Mouse (Mus musculus) monocyte, adult 2 months (primary cell): ENCODE data around the gene Rccd1.
"Not testable (repeated sequence)": the region's sequence is repeated elsewhere in the genome, so short reads cannot be mapped to it uniquely, and the experiment has no call there.

Experiments used
- DNase-seq, 2 experiments: peaks; one replicate each; pipeline ENCODE4 v3.0.0; 2022; ENCODE audit warnings: low spot score in 2 of 2, low read depth in 1 of 2

The Rccd1 gene

DNA sequence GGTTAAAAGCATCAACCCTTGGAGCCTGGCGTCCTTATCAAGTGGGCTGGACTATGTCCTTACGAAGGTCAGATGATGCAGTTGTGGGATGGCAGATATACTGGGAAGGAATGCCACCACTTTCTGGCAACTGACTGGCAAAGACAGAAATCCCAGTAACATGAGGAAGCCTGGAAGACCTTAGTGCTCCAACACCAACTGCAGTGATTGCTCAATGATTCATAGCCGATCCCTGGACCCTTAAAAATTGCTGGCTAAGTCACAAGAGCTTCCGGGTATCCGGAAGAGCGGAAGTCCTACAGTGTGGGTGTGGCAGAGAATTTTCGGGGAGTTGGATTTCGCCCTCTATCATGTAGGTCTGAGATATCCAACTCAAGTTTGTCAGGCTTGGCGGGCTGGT is 21.9 kb upstream of the Rccd1 start:
- DNase-seq: no peak

DNA sequence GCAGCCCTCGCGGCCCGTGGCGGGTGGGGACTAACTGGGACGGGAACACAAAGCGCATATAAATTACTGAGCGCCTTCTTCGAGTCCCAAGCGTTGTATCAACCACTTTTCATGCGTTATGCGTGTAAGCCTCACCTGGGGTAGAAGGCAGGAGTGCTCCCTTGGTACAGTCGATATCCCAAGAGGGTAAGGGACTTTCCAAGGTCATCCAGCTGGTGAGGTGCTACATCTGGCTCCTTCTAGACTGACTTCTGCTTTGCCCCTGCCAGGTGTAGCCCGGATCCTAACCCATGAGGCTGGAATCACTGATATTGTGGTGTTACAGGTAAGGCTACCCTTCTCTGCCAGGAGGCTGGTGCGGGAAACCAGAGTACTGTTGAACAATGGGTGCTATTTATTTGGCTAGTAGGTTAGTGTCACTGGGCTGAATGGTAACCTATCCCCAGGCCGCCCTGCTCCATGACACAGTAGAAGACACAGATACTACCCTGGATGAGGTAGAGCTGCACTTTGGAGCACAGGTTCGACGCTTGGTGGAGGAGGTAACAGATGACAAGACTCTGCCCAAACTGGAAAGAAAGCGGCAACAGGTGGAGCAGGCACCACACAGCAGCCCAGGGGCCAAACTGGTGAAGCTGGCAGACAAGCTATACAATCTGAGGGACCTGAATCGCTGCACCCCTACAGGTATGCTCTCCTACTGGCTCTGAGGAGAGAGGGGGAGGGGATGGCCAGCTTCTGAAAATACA is 19.2 kb upstream of the Rccd1 start:
- no peak for DNase-seq

- peak; percentile 75 to 90 for DNase-seq
Observed at GRCm38 (mm10) chr7:80342858-80343257, 18.6 kb upstream of the Rccd1 start, which contains the start of gene Hddc3. Gene Hddc3, plus strand, starts transcription at chr7:80343104.

DNA sequence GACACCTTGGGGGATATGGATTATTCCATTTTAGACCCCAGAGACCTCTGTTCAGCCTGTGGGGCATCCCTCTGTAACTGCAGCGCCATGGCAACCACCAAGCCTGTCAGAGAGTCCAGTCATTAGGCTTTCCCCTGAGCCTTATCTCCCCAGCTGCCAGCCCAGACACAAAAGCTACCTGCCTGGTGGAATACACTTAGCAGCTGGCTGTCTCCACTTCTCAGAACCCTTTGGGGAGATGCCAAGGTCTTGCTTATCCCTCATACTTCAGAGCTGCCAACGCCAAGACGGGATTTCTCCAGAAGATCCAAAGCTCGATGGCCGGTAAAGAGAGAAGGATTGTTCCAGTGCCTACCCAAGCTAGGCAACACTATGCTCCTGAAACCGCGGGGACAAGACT is 17.5 kb upstream of the Rccd1 start:
- DNase-seq: no peak

GRCm38 (mm10) chr7:80340793-80341192 is 16.5 kb upstream of the Rccd1 start, which contains the start of gene Unc45a:
Gene Unc45a, minus strand, starts transcription at chr7:80341005.
- peak in 1 of 2 experiments; percentile 54 for DNase-seq

GRCm38 (mm10) chr7:80339793-80340628 is 15.8 kb upstream of the Rccd1 start:
- DNase-seq: peak; percentile 91 to 95

- DNase-seq: no peak
Observed at GRCm38 (mm10) chr7:80339371-80339770, 15.1 kb upstream of the Rccd1 start.

DNA sequence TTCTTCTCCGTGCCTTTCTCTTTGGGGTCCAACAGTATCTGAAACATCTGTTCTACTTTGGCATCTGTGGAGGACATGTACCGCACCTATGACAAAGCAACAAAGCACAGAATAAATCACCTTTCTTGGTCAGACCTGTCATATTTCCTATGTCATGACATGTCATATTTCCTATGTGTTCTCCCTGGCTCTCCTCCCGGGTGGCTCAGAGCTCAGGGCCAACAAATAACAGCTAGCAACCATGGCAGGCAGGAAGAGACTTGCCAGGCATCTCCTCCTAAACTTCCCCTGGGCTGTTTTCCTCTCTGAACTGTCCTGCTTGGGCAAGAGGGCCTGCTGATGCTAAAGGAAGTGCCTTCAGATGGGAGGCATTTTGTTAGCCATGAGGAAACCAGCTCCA is 12.7 kb upstream of the Rccd1 start:
- no peak for DNase-seq

- no peak for DNase-seq
Observed at GRCm38 (mm10) chr7:80334848-80335247, 10.6 kb upstream of the Rccd1 start.

DNA sequence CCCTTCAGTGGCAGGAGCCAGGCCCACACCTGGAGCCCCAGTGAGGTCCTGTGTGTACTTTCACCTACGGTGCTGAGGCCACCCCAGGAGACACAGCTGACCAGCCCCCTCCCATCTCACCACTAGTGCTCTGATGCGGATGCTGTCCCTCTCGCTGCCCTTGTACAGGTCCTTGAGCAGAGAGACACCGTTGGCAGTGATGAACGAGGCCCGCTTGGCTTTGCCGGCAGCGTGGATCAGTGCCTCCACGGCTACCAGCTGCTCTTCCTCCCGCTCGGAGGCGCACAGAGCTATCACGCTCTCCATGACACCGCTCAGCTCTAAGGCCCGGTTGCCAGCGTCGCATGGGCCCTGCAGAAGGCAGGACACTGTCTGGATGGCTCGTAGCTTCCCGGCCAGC is 7.2 kb upstream of the Rccd1 start:
- no peak for DNase-seq

- no peak for DNase-seq
Observed at GRCm38 (mm10) chr7:80330278-80330677, 6.0 kb upstream of the Rccd1 start.

DNA sequence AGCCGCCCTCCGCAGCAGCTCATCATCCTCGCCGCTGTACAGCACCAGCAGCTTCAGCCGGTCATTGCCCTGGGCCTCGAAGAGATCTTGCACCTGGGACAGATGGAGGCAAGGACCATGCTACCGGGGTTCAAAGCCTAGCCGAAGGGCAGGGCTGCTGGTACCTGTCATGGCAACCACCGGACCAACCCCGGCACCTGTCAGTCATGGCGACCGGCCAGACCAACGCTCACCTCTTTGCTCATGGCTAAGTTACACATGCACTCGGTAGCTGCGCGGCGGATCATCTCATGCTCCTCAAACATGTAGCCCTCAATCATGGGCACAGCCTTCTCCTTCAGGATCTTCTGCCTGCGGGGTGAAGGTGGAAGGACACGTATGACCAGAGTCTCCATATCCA is 1.8 kb upstream of the Rccd1 start:
- no peak for DNase-seq

GRCm38 (mm10) chr7:80325292-80325868 is 1.1 kb upstream of the Rccd1 start:
- DNase-seq: no peak

- not testable (repeated sequence) for DNase-seq
Observed at GRCm38 (mm10) chr7:80324816-80325119, 514 bp upstream of the Rccd1 start.

DNA sequence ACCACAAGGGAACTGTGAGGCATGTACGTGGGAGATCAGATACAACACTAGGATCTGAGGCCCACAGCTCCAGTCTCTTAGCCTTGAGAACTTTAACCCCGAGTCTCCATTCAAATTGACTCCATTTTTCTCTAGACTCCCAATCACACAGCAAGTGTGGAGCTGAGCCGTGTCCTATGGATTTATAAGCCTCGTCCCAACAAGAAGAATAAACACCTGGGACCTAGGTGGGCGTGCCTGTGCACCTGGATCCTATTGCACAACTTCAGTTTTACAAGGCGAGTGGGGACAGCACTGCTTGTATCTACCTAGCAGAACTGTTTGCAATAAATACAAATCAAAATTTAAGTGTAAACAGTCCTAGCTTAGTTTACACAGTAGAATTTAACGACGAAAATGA is 918 bp downstream of the Rccd1 start:
- DNase-seq: no peak

DNA sequence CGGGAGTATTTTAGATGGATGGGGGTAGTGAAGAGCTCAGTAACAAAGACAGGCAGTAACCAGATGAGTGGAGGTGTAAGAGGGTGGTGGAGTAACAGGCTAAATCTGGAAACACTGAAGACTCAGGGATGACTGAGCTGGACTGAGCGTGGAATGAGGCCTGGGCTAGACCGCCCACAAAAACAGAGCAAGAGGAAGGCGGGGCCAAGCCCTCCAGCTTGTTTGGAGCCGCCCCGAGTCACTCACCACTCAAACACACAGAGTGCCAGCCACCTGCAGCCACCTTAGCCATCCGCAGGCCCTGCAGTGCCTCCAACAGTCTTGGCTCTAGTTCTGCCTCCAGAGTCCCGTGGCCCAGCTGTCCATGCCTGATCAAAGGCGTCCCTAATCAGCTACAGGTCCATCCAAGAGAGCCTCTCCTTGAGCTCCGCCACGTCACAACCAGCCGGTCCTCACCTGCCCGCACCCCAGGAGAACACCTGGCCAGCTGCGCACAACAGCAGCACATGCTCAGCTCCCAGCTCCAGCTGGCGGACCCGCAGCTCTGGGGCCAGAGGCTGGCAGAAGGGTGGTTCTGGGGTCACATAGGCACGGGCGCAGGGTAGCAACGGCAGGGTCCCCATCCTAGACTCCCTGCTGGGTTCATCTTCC is 4.3 kb downstream of the Rccd1 start:
- DNase-seq: no peak

DNA sequence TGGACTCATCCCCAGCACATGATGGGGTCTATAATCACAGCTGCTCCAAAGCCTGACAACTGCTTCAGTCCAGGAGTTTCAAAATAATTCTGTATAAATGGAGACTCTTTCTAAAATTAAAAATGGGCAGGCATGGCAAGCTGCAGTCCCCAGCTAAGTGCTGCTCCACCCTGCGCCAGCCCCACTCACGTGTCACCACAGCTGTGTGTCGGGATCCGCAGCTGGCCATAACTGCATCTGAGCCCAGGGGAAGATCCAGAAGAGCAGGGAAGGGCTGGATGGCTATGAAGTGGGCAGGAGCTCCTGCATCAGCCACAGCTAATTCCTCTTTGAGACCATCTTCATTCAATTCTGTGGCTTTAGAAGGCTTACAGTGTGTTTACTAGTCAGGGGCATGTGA is 5.6 kb downstream of the Rccd1 start:
- no peak for DNase-seq

DNA sequence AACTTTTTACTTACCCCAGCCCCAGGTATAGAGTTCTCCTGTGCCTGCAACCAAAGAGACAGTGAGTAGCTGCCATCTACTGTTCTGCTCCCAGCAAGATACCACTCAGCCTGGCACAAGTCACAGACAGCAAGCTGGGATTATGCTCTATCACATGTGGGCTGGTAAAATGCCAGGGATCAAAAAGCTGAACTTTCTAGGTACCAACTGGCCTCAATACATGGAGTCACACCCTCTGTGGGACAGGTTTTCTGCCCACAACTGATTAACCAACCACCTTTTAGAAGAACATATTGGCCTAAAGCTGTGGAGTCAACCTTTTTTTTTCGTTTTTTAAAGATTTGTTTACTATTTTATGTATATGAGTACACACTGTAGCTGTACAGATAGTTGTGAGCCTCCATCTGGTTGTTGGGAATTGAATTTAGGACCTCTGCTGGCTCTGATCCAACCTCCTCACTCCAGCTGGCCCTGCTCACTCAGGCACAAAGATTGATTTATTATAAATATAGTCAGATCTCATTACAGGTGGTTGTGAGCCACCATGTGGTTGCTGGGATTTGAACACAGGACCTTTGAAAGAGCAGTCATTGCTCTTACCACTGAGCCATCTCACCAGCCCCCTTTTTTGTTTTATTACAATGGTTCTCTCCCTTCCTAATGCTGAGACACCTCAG is 6.7 kb downstream of the Rccd1 start:
- no peak for DNase-seq

DNA sequence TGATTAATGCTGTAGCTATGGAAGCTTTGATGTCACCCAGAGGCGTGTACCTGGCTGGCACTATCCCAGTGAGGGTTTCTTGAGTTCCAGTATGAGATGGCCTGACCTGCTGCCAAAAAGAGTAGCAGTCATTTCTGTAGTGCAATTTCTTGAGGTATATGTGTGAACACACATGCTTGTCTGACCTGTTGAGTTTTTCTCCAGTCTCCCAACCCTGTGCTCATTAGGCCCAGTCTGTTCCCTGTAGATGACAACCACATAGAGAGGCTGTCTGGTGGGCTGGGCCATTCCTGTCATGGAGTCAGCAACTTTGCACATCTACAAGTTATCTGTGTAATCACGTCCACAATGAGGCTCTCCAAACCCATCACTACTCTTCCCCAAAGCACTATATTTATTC is 8.5 kb downstream of the Rccd1 start:
- no peak for DNase-seq

DNA sequence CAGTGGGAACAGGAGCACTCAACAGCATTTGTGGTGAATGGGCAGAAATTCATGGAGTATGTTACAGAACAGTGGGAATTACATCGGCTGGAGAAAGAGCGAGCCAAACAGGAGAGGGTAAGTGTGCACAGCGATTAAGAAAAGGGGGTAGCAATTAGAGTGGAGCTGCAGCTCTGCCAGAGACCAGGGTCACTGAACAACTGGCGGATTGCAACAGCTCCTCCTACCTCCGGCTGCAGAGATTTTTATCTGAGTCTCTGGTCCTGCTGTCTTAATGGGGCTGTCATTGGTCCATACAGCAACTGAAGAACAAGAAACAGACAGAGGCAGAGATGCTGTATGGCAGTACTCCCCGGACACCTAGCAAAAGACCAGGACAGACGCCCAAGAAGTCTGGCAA is 13.5 kb downstream of the Rccd1 start:
- no peak for DNase-seq

- DNase-seq: no peak
Observed at GRCm38 (mm10) chr7:80307766-80308165, 16.5 kb downstream of the Rccd1 start.
